Mouse (Mus musculus): ENCODE results near the gene Hpn. TPM values are rescaled to one million over a fixed set of nuclear protein-coding genes. Genes with fewer than 3 reads are reported as not detected.
A peak's percentile ranks its signal among the peaks of the same experiment; 100 is the strongest.

Gene Hpn
- total and polyA plus RNA-seq, 2 experiments from 2014 or later, result 0.88 TPM; not detected in 1

- no peak for TF ChIP-seq CTCF (IDR thresholded peaks at IDR 0.05; ENCODE audit: low read depth)
- Histone ChIP-seq H3K4me1 (ENCODE audit: insufficient read depth, low read length) (no peaks in the 10 kb centered on the region), H3K9me3 (ENCODE audit: low read length) (no peaks in the 10 kb centered on the region), H3K4me2 (ENCODE audit: low read depth, low read length) (no peak overlapping the region), H3K9ac (replicated peaks; ENCODE audit: low read length) (no peak overlapping the region), H3K27me3 (ENCODE audit: insufficient read depth, low read length) (no peaks in the 10 kb centered on the region), H3K36me3 (ENCODE audit: insufficient read depth, low read length) (peaks cover 72% of the 10 kb centered on the region), H3K27ac (no peak overlapping the region), H3K4me3 (ENCODE audit: low read length) (no peak overlapping the region)
- 93% methylated on average over 10 of the region's 10 CpGs for WGBS
- no peak for ATAC-seq
- DNase-seq (ENCODE audit: low spot score), result no peak
These were observed 25.9 kb upstream of the Hpn start for GRCm38 (mm10) chr7:31140941-31141340.

GRCm38 (mm10) chr7:31140302-31140701 lies 25.2 kb upstream of the Hpn start:
- TF ChIP-seq CTCF (IDR thresholded peaks at IDR 0.05; ENCODE audit: low read depth), result no peak
- no peak overlapping the region for H3K4me2 ChIP-seq (ENCODE audit: low read depth, low read length)
- WGBS, result 88% methylated on average over 4 of the region's 4 CpGs

GRCm38 (mm10) chr7:31139765-31140164 lies 24.7 kb upstream of the Hpn start:
- peaks cover 83% of the 10 kb centered on the region for H3K36me3 ChIP-seq (ENCODE audit: insufficient read depth, low read length)
- no peak overlapping the region for H3K9ac ChIP-seq (replicated peaks; ENCODE audit: low read length)
- H3K27me3 ChIP-seq (ENCODE audit: insufficient read depth, low read length), result no peaks in the 10 kb centered on the region
- WGBS, result 67% methylated on average over 5 of the region's 5 CpGs
- no peak overlapping the region for H3K4me2 ChIP-seq (ENCODE audit: low read depth, low read length)
- no peaks in the 10 kb centered on the region for H3K9me3 ChIP-seq (ENCODE audit: low read length)
- H3K4me1 ChIP-seq (ENCODE audit: insufficient read depth, low read length), result no peaks in the 10 kb centered on the region
- DNase-seq (ENCODE audit: low spot score) (peak; percentile 75), ATAC-seq (peak; percentile 62)
- peak; percentile 89 for TF ChIP-seq CTCF (IDR thresholded peaks at IDR 0.05; ENCODE audit: low read depth)
- no peak overlapping the region for H3K4me3 ChIP-seq (ENCODE audit: low read length)
- H3K27ac ChIP-seq, result no peak overlapping the region

More at GRCm38 (mm10) chr7:31140302-31140701, 25.2 kb upstream of the Hpn start:
- no peak overlapping the region for H3K9ac ChIP-seq (replicated peaks; ENCODE audit: low read length)
- no peak overlapping the region for H3K27ac ChIP-seq
- H3K4me3 ChIP-seq (ENCODE audit: low read length), result no peak overlapping the region
- H3K4me1 ChIP-seq (ENCODE audit: insufficient read depth, low read length), result no peaks in the 10 kb centered on the region
- no peaks in the 10 kb centered on the region for H3K9me3 ChIP-seq (ENCODE audit: low read length)
- ATAC-seq (0 out of 2 replicates have a peak, but pooled peaks have one; percentile 4), DNase-seq (ENCODE audit: low spot score) (no peak)
- peaks cover 78% of the 10 kb centered on the region for H3K36me3 ChIP-seq (ENCODE audit: insufficient read depth, low read length)
- H3K27me3 ChIP-seq (ENCODE audit: insufficient read depth, low read length), result no peaks in the 10 kb centered on the region

GRCm38 (mm10) chr7:31135717-31136116 lies 20.6 kb upstream of the Hpn start:
- TF ChIP-seq CTCF (IDR thresholded peaks at IDR 0.05; ENCODE audit: low read depth), result no peak
- WGBS, result 95% methylated on average over 10 of the region's 10 CpGs
- ATAC-seq, result no peak

GRCm38 (mm10) chr7:31131866-31132265 lies 16.8 kb upstream of the Hpn start:
- Histone ChIP-seq H3K4me1 (ENCODE audit: insufficient read depth, low read length) (no peaks in the 10 kb centered on the region), H3K4me2 (ENCODE audit: low read depth, low read length) (no peak overlapping the region), H3K9ac (replicated peaks; ENCODE audit: low read length) (no peak overlapping the region), H3K4me3 (ENCODE audit: low read length) (no peak overlapping the region), H3K27ac (peak overlapping the region; percentile 7; the same call in 1 of the 2 replicates), H3K36me3 (ENCODE audit: insufficient read depth, low read length) (peaks cover 77% of the 10 kb centered on the region), H3K9me3 (ENCODE audit: low read length) (no peaks in the 10 kb centered on the region), H3K27me3 (ENCODE audit: insufficient read depth, low read length) (no peaks in the 10 kb centered on the region)
- no peak for ATAC-seq
- no peak for TF ChIP-seq CTCF (IDR thresholded peaks at IDR 0.05; ENCODE audit: low read depth)
- no peak for DNase-seq (ENCODE audit: low spot score)
- 84% methylated on average over 4 of the region's 4 CpGs for WGBS

More at GRCm38 (mm10) chr7:31135717-31136116, 20.6 kb upstream of the Hpn start:
- Histone ChIP-seq H3K36me3 (ENCODE audit: insufficient read depth, low read length) (peaks cover 93% of the 10 kb centered on the region), H3K9me3 (ENCODE audit: low read length) (no peaks in the 10 kb centered on the region), H3K4me2 (ENCODE audit: low read depth, low read length) (no peak overlapping the region), H3K9ac (replicated peaks; ENCODE audit: low read length) (no peak overlapping the region), H3K27me3 (ENCODE audit: insufficient read depth, low read length) (no peaks in the 10 kb centered on the region), H3K27ac (no peak overlapping the region), H3K4me3 (ENCODE audit: low read length) (no peak overlapping the region), H3K4me1 (ENCODE audit: insufficient read depth, low read length) (no peaks in the 10 kb centered on the region)
- DNase-seq (ENCODE audit: low spot score), result no peak

- WGBS, result 28% methylated on average over 4 of the region's 4 CpGs
- peak; percentile 41; the same call in 1 of the 2 replicates for ATAC-seq
- TF ChIP-seq CTCF (IDR thresholded peaks at IDR 0.05; ENCODE audit: low read depth), result peak; percentile 93
These were observed 15.8 kb upstream of the Hpn start for GRCm38 (mm10) chr7:31130841-31131240.

GRCm38 (mm10) chr7:31130197-31130596 lies 15.1 kb upstream of the Hpn start:
- WGBS, result 82% methylated on average over 7 of the region's 7 CpGs
- no peak overlapping the region for H3K9ac ChIP-seq (replicated peaks; ENCODE audit: low read length)
- no peaks in the 10 kb centered on the region for H3K4me1 ChIP-seq (ENCODE audit: insufficient read depth, low read length)
- no peak overlapping the region for H3K4me2 ChIP-seq (ENCODE audit: low read depth, low read length)
- no peak overlapping the region for H3K4me3 ChIP-seq (ENCODE audit: low read length)
- ATAC-seq, result no peak
- no peak for DNase-seq (ENCODE audit: low spot score)
- H3K9me3 ChIP-seq (ENCODE audit: low read length), result no peaks in the 10 kb centered on the region
- no peak overlapping the region for H3K27ac ChIP-seq
- peaks cover 61% of the 10 kb centered on the region for H3K36me3 ChIP-seq (ENCODE audit: insufficient read depth, low read length)
- H3K27me3 ChIP-seq (ENCODE audit: insufficient read depth, low read length), result peaks cover 5% of the 10 kb centered on the region; the same call in 1 of the 2 replicates
- no peak for TF ChIP-seq CTCF (IDR thresholded peaks at IDR 0.05; ENCODE audit: low read depth)

More at GRCm38 (mm10) chr7:31130841-31131240, 15.8 kb upstream of the Hpn start:
- H3K27me3 ChIP-seq (ENCODE audit: insufficient read depth, low read length), result peaks cover 4% of the 10 kb centered on the region; the same call in 1 of the 2 replicates
- peaks cover 67% of the 10 kb centered on the region for H3K36me3 ChIP-seq (ENCODE audit: insufficient read depth, low read length)
- H3K4me1 ChIP-seq (ENCODE audit: insufficient read depth, low read length), result no peaks in the 10 kb centered on the region
- DNase-seq (ENCODE audit: low spot score), result peak; percentile 84
- H3K4me3 ChIP-seq (ENCODE audit: low read length), result no peak overlapping the region
- no peak overlapping the region; the same call in 1 of the 2 replicates for H3K27ac ChIP-seq
- H3K9ac ChIP-seq (replicated peaks; ENCODE audit: low read length), result no peak overlapping the region
- no peaks in the 10 kb centered on the region for H3K9me3 ChIP-seq (ENCODE audit: low read length)
- H3K4me2 ChIP-seq (ENCODE audit: low read depth, low read length), result no peak overlapping the region

All from hindbrain, postnatal 0 days (tissue).